Mouse (Mus musculus): ENCODE measurements around the gene Tas2r143. TPM values are rescaled to one million over a fixed set of nuclear protein-coding genes. Genes with fewer than 3 reads are reported as not detected.

The Tas2r143 gene
- not detected in 2 replicates for total RNA-seq (2014; rRNA removed)
- polyA plus RNA-seq (2015; fragmentation: Nextera tagmentation; extraction: Ambion mirVana) = not detected in 2 replicates

DNA sequence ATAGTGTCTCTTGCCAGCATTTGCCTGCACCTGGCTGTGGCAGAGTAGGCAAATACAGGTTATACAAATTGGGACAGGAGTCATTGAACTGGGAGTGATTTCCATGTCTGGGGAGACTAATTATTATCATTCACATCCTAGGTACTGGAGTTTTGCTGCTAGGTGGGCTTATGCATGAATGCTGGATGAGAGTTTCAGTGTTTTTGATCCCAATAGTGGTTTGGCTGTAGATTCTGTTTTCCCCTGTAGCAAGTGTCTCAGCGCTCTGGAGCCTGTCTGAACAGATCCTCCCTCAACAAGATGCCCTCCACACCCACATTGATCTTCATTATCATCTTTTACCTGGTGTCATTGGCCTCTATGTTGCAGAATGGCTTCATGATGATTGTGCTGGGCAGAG is at the start of gene Tas2r143:
Gene Tas2r143, plus strand, starts transcription at position 301 of the 400 bp plus-strand sequence.
- DNase-seq (ENCODE audit: low spot score) (no peak), ATAC-seq (ENCODE audit: low FRiP score) (no peak)
- Histone ChIP-seq H3K4me3 (ENCODE audit: low read depth, low read length) (no peak within 1 kb of the TSS), H3K27ac (ENCODE audit: low read depth, low read length) (no peak within 1 kb of the TSS), H3K9me3 (ENCODE audit: low read length) (no peaks in the 10 kb centered on the region), H3K4me1 (ENCODE audit: insufficient read depth, low read length) (no peaks in the 10 kb centered on the region), H3K36me3 (ENCODE audit: insufficient read depth, low read length) (no peaks in the 10 kb centered on the region), H3K9ac (replicated peaks; ENCODE audit: low read length, poor library complexity, severe bottlenecking) (no peak within 1 kb of the TSS), H3K4me2 (ENCODE audit: low read depth, low read length, poor library complexity, severe bottlenecking) (no peak within 1 kb of the TSS), H3K27me3 (ENCODE audit: insufficient read depth, low read length) (no peaks in the 10 kb centered on the region)
- TF ChIP-seq CTCF (IDR thresholded peaks at IDR 0.05) = no peak
- whole genome bisulfite sequencing = 88% methylated on average over 1 of the region's 1 CpGs

DNA sequence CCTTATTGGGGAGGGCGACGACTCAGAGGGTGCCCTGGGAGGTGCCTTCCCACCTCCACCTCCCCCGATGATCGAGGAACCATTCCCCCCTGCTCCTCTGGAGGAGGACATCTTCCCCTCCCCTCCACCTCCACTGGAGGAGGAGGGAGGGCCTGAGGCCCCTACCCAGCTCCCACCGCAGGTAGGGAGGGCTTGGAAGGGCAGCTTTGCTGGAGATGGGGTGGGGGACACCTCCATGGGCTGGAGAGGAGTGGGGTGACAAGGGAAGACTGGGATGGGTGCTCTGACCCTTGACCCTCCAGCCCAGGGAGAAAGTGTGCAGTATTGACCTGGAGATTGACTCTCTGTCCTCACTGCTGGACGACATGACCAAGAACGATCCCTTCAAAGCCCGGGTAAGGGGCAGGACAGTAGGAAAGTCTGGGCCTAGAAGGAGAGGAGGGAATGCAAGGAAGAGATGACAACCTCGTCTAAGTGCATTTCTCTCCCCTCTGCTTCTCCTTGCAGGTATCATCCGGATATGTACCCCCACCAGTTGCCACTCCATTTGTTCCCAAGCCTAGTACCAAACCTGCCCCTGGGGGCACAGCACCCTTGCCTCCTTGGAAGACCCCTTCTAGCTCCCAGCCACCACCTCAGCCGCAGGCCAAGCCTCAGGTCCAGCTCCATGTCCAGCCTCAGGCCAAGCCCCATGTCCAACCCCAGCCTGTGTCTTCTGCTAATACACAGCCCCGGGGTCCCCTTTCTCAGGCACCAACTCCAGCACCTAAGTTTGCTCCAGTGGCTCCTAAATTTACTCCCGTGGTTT is 48.9 kb upstream of the Tas2r143 start:
- ATAC-seq (ENCODE audit: low FRiP score) (no peak), DNase-seq (ENCODE audit: low spot score) (no peak)
- Histone ChIP-seq H3K27me3 (ENCODE audit: insufficient read depth, low read length) (no peaks in the 10 kb centered on the region), H3K36me3 (ENCODE audit: insufficient read depth, low read length) (peaks cover 8% of the 10 kb centered on the region), H3K4me1 (ENCODE audit: insufficient read depth, low read length) (peaks cover 23% of the 10 kb centered on the region; the same call in 1 of the 2 replicates), H3K9me3 (ENCODE audit: low read length) (no peaks in the 10 kb centered on the region), H3K4me2 (ENCODE audit: low read depth, low read length, poor library complexity, severe bottlenecking) (peak overlapping the region; percentile 92), H3K4me3 (ENCODE audit: low read depth, low read length) (peak overlapping the region; percentile 89), H3K9ac (replicated peaks; ENCODE audit: low read length, poor library complexity, severe bottlenecking) (peak overlapping the region; percentile 70), H3K27ac (ENCODE audit: low read depth, low read length) (no peak overlapping the region)
- 57% methylated on average over 9 of the region's 13 CpGs for WGBS
- no peak for TF ChIP-seq CTCF (IDR thresholded peaks at IDR 0.05)

DNA sequence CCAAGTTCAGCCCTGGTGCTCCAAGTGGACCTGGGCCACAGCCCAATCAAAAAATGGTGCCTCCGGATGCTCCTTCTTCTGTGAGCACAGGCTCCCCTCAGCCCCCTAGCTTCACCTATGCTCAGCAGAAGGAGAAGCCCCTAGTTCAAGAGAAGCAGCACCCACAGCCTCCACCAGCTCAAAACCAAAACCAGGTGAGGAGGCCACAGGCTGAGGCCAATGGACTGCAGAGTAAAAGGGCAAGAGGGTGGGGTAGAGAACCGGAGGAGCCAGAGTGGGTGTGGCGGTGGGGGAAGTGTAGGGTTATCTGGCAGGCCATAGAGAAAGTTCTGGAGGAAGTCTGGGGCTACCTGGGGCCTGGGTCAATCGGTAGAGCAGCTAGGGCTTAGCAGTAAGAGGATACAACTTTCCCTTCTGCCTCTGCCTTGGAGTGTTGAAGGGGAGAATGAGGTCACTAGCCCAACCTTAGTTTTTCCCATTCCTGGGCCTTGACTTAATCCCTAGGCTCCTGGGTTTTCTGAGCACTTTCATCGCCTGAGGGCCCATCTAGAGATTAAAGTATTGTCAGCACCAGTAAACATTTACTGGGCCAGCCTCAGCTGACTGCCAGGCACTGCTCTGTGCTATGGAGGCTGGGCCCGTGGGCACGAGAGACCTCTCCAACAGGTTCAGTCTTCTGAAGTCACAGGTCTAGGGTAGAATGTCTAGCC is 48.1 kb upstream of the Tas2r143 start:
- H3K27ac ChIP-seq (ENCODE audit: low read depth, low read length) = no peak overlapping the region
- no peak for TF ChIP-seq CTCF (IDR thresholded peaks at IDR 0.05)
- DNase-seq (ENCODE audit: low spot score) (no peak), ATAC-seq (ENCODE audit: low FRiP score) (no peak)
- 86% methylated on average over 7 of the region's 7 CpGs for WGBS
- no peak overlapping the region for H3K4me3 ChIP-seq (ENCODE audit: low read depth, low read length)
- H3K9ac ChIP-seq (replicated peaks; ENCODE audit: low read length, poor library complexity, severe bottlenecking) = no peak overlapping the region
- H3K9me3 ChIP-seq (ENCODE audit: low read length) = no peaks in the 10 kb centered on the region
- peaks cover 23% of the 10 kb centered on the region; the same call in 1 of the 2 replicates for H3K4me1 ChIP-seq (ENCODE audit: insufficient read depth, low read length)
- no peaks in the 10 kb centered on the region for H3K27me3 ChIP-seq (ENCODE audit: insufficient read depth, low read length)
- peak overlapping the region; percentile 92; the same call in 1 of the 2 replicates for H3K4me2 ChIP-seq (ENCODE audit: low read depth, low read length, poor library complexity, severe bottlenecking)
- H3K36me3 ChIP-seq (ENCODE audit: insufficient read depth, low read length) = peaks cover 12% of the 10 kb centered on the region

DNA sequence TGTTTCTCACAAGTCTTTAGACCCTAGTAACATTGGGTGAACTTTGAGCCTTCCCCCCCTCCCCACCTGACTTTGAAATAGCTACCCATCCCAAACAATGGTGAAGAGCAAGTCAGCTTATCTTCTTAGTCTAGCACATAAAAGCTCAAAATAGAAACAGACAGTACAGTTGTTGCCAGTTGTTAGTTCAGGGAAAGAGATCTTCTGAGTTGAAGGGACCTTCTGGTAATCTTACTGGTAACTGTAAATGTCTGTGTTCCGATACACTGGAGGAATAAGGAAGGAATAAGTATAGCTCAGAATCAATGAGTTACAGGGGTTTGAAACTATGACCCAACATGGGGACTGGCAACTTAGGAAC is 47.6 kb upstream of the Tas2r143 start:
- Histone ChIP-seq H3K4me1 (ENCODE audit: insufficient read depth, low read length) (peaks cover 23% of the 10 kb centered on the region; the same call in 1 of the 2 replicates), H3K9me3 (ENCODE audit: low read length) (no peaks in the 10 kb centered on the region), H3K27ac (ENCODE audit: low read depth, low read length) (no peak overlapping the region), H3K4me2 (ENCODE audit: low read depth, low read length, poor library complexity, severe bottlenecking) (no peak overlapping the region), H3K36me3 (ENCODE audit: insufficient read depth, low read length) (peaks cover 16% of the 10 kb centered on the region), H3K27me3 (ENCODE audit: insufficient read depth, low read length) (no peaks in the 10 kb centered on the region), H3K9ac (replicated peaks; ENCODE audit: low read length, poor library complexity, severe bottlenecking) (no peak overlapping the region), H3K4me3 (ENCODE audit: low read depth, low read length) (no peak overlapping the region)
- ATAC-seq (ENCODE audit: low FRiP score) (no peak), DNase-seq (ENCODE audit: low spot score) (no peak)
- 98% methylated on average over 1 of the region's 1 CpGs for WGBS
- TF ChIP-seq CTCF (IDR thresholded peaks at IDR 0.05) = no peak

DNA sequence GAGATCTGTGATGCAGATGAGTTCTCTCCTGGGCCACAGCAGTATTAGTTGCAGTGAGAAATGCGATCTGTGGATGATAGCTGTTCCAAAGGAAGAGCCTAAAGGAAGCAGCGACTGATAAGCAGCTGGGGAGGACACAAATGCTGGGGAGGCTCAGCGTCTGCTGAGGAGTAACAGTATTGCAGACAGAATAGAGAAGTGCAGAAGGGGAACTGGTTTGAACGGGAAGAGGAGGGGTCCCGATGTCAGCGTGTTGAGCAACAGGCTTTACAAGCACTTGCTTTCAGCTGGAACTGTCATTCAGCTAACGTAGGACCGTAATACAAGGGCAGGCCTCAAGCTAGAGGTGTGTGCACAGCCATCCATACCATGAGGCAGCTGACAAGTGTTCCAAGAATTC is 46.9 kb upstream of the Tas2r143 start:
- no peaks in the 10 kb centered on the region for H3K27me3 ChIP-seq (ENCODE audit: insufficient read depth, low read length)
- whole genome bisulfite sequencing = 81% methylated on average over 8 of the region's 8 CpGs
- no peak for TF ChIP-seq CTCF (IDR thresholded peaks at IDR 0.05)

More for the DNA sequence above, 46.9 kb upstream of the Tas2r143 start:
- Histone ChIP-seq H3K4me3 (ENCODE audit: low read depth, low read length) (no peak overlapping the region), H3K4me2 (ENCODE audit: low read depth, low read length, poor library complexity, severe bottlenecking) (no peak overlapping the region), H3K27ac (ENCODE audit: low read depth, low read length) (no peak overlapping the region), H3K36me3 (ENCODE audit: insufficient read depth, low read length) (peaks cover 23% of the 10 kb centered on the region), H3K4me1 (ENCODE audit: insufficient read depth, low read length) (peaks cover 23% of the 10 kb centered on the region; the same call in 1 of the 2 replicates), H3K9ac (replicated peaks; ENCODE audit: low read length, poor library complexity, severe bottlenecking) (no peak overlapping the region), H3K9me3 (ENCODE audit: low read length) (no peaks in the 10 kb centered on the region)
- DNase-seq (ENCODE audit: low spot score) (no peak), ATAC-seq (ENCODE audit: low FRiP score) (no peak)

Measured in midbrain, postnatal 0 days (tissue).